Mouse (Mus musculus): Measurements from ENCODE around the gene Trak2. TPM values are rescaled to one million over a fixed set of nuclear protein-coding genes. Genes with fewer than 3 reads are reported as not detected.

Trak2 gene
- total RNA-seq (2018; cell fraction: chromatin; rRNA removed), result 10 to 100 TPM; 24.0 to 56.6 (median 35.5) TPM
- 10 to 100 TPM; 20.0 to 29.2 (median 24.8) TPM for total RNA-seq (2018; cell fraction: cytosol; rRNA removed)
- 10 to 100 TPM; 22.4 to 51.2 (median 32.6) TPM for total RNA-seq (2018; cell fraction: nucleus; rRNA removed)
- polyA plus RNA-seq (2018), result 15.8 to 20.6 TPM (median 16.0 TPM) in 3 replicates

GRCm38 (mm10) chr1:58973366-58974221 is at the start of gene Trak2, which contains the start of gene Stradb:
Trak2 (minus strand) TSS chr1:58973430.
Stradb (plus strand) TSS chr1:58973522.
- peaks cover 46% of the 10 kb centered on the region for H3K79me2 ChIP-seq (ENCODE audit: inconsistent target)
- no peaks in the 10 kb centered on the region for H3K36me3 ChIP-seq (ENCODE audit: inconsistent target)
- peak within 1 kb of the TSS; percentile 58 for H3K27ac ChIP-seq
- WGBS (ENCODE audit: missing documents), result under 1% methylated on average over 68 of the region's 69 CpGs
- peak within 1 kb of the TSS; percentile 96 for H3K4me3 ChIP-seq (ENCODE audit: inconsistent target)

DNA sequence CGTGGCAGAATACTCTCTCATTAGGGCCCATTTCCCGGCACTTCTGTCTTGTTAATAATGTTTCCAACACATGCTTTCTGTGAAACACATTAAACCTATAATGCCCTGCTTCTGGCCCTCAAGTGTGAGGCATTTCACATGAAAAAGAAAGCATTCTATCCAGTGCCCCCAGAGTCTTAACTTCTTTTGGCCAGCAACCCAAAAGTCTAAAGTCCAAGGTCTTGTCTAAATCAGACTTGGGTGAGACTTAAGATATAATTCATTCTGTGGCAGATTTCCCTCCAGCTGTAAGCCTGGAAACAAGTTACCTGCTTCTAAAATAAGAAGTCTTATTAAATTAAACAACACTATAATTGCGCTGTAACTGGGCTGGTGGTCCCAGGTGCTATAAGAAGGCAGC is 48.3 kb upstream of the Trak2 start:
- WGBS (ENCODE audit: missing documents), result 81% methylated on average over 3 of the region's 3 CpGs
- no peaks in the 10 kb centered on the region for H3K36me3 ChIP-seq (ENCODE audit: inconsistent target)
- H3K27ac ChIP-seq, result no peak overlapping the region
- H3K4me3 ChIP-seq (ENCODE audit: inconsistent target), result no peak overlapping the region
- no peaks in the 10 kb centered on the region for H3K79me2 ChIP-seq (ENCODE audit: inconsistent target)

GRCm38 (mm10) chr1:59009250-59009649 is 36.0 kb upstream of the Trak2 start:
- WGBS (ENCODE audit: missing documents), result 38% methylated on average over 4 of the region's 4 CpGs
- H3K36me3 ChIP-seq (ENCODE audit: inconsistent target), result no peaks in the 10 kb centered on the region
- no peak overlapping the region for H3K4me3 ChIP-seq (ENCODE audit: inconsistent target)
- H3K27ac ChIP-seq, result no peak overlapping the region
- H3K79me2 ChIP-seq (ENCODE audit: inconsistent target), result no peaks in the 10 kb centered on the region

- 33% methylated on average over 5 of the region's 5 CpGs for WGBS (ENCODE audit: missing documents)
Observed at GRCm38 (mm10) chr1:58995313-58995712, 22.1 kb upstream of the Trak2 start.

GRCm38 (mm10) chr1:58993723-58994122 is 20.5 kb upstream of the Trak2 start:
- no peaks in the 10 kb centered on the region for H3K79me2 ChIP-seq (ENCODE audit: inconsistent target)
- H3K27ac ChIP-seq, result no peak overlapping the region
- no peak overlapping the region for H3K4me3 ChIP-seq (ENCODE audit: inconsistent target)
- WGBS (ENCODE audit: missing documents), result 50% methylated on average over 1 of the region's 1 CpGs
- H3K36me3 ChIP-seq (ENCODE audit: inconsistent target), result peaks cover 13% of the 10 kb centered on the region; the same call in 1 of the 2 replicates

More at GRCm38 (mm10) chr1:58995313-58995712, 22.1 kb upstream of the Trak2 start:
- Histone ChIP-seq H3K27ac (no peak overlapping the region), H3K36me3 (ENCODE audit: inconsistent target) (peaks cover 13% of the 10 kb centered on the region; the same call in 1 of the 2 replicates), H3K4me3 (ENCODE audit: inconsistent target) (no peak overlapping the region), H3K79me2 (ENCODE audit: inconsistent target) (no peaks in the 10 kb centered on the region)

- Histone ChIP-seq H3K79me2 (ENCODE audit: inconsistent target) (no peaks in the 10 kb centered on the region), H3K36me3 (ENCODE audit: inconsistent target) (peaks cover 13% of the 10 kb centered on the region; the same call in 1 of the 2 replicates), H3K4me3 (ENCODE audit: inconsistent target) (no peak overlapping the region), H3K27ac (no peak overlapping the region)
- 94% methylated on average over 7 of the region's 7 CpGs for WGBS (ENCODE audit: missing documents)
Observed at GRCm38 (mm10) chr1:58993144-58993543, 19.9 kb upstream of the Trak2 start.

DNA sequence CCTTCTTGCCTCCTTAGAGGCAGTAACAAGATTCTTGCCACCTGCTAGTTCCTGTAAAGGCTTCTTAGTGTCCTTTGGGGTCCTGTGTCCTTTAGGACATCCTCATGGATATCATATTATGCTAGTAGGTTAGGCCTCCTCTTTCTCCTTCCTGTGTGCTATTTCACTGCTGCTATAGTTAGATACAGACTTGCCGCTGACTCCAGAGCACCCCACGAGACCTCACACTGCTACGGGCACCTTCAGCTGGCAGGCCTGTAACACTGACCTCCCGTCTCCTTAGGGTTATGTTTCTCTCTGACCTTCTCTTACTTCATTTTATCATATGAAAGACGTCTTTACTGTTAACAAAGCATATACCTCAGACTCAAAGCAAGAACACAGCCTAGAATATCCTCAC is 11.4 kb upstream of the Trak2 start:
- H3K4me3 ChIP-seq (ENCODE audit: inconsistent target), result no peak overlapping the region
- WGBS (ENCODE audit: missing documents), result 100% methylated on average over 5 of the region's 5 CpGs
- H3K27ac ChIP-seq, result no peak overlapping the region
- peaks cover 10% of the 10 kb centered on the region; the same call in 1 of the 2 replicates for H3K36me3 ChIP-seq (ENCODE audit: inconsistent target)
- H3K79me2 ChIP-seq (ENCODE audit: inconsistent target), result no peaks in the 10 kb centered on the region

DNA sequence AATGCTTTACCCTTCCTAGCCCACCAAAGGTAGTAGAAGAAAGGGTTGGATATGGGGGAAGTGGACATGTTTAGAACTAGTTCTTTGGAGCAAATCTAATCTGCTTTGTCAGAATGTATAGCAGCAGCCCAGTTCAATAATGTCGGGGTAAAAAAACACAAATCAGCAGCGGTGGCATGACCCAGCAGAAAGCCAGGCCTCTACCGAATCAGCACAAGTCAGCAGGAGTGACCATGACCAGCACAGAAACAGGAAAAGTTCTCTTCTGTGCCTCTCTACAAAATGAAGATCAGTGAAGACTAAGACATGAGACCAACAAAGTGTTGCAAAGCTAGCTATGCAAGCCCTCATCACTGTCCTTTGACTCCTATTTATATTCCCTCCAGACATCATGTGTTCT is 9.0 kb upstream of the Trak2 start:
- peak overlapping the region; percentile 7; the same call in 1 of the 2 replicates for H3K27ac ChIP-seq
- 86% methylated on average over 3 of the region's 3 CpGs for WGBS (ENCODE audit: missing documents)
- H3K36me3 ChIP-seq (ENCODE audit: inconsistent target), result peaks cover 10% of the 10 kb centered on the region; the same call in 1 of the 2 replicates
- H3K4me3 ChIP-seq (ENCODE audit: inconsistent target), result no peak overlapping the region
- H3K79me2 ChIP-seq (ENCODE audit: inconsistent target), result no peaks in the 10 kb centered on the region

DNA sequence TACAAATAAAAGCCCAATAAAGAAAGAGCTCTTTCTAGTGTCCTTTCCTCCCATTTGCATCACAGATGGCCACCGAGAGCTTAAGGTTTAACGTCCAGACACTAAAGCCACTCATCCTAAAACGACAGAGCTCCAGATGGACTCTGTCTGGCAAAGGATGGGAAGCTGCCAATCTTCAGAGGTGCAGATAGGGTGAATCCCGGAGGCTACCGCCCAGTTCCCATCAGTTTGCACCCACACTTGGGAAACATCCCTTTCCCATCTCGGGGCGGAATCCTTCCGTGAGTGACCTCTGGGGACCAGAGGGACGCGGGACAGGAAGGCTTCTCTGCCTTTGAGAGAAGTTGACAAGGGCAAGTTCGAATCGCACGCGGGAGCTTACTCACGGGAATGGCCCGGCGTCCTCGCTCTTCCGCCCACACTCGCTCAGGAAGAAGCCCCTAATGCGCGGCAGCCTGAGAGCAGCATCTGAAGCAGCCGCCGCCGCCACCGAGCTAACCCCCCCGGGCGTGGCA is 322 bp downstream of the Trak2 start:
- peaks cover 53% of the 10 kb centered on the region for H3K79me2 ChIP-seq (ENCODE audit: inconsistent target)
- whole genome bisulfite sequencing (ENCODE audit: missing documents), result 2% methylated on average over 28 of the region's 28 CpGs
- peak overlapping the region; percentile 96 for H3K4me3 ChIP-seq (ENCODE audit: inconsistent target)
- H3K27ac ChIP-seq, result peak overlapping the region; percentile 58
- H3K36me3 ChIP-seq (ENCODE audit: inconsistent target), result no peaks in the 10 kb centered on the region

DNA sequence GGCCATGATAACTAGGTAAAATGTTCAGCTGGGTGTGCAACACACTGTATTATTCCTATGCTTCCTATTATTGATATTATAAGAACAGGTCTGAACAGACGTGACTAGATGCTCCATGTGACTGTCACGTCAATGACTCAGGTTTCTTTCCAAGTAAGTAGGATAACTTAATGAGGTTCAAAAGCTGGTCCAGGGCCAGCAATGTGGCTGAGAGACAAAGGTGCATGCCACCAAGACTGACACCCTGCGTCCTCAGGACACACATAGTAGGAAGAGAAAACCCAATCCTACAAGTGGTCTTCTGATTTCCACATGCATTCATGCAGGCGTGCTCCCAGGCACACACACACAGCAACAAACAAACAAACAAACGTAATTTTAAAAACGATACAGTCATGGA is 2.1 kb downstream of the Trak2 start:
- Histone ChIP-seq H3K79me2 (ENCODE audit: inconsistent target) (peaks cover 71% of the 10 kb centered on the region), H3K27ac (no peak overlapping the region), H3K4me3 (ENCODE audit: inconsistent target) (no peak overlapping the region), H3K36me3 (ENCODE audit: inconsistent target) (no peaks in the 10 kb centered on the region)
- WGBS (ENCODE audit: missing documents), result 90% methylated on average over 6 of the region's 6 CpGs

GRCm38 (mm10) chr1:58970054-58970453 is 3.2 kb downstream of the Trak2 start:
- 88% methylated on average over 5 of the region's 5 CpGs for WGBS (ENCODE audit: missing documents)
- Histone ChIP-seq H3K27ac (no peak overlapping the region), H3K36me3 (ENCODE audit: inconsistent target) (no peaks in the 10 kb centered on the region), H3K4me3 (ENCODE audit: inconsistent target) (no peak overlapping the region), H3K79me2 (ENCODE audit: inconsistent target) (peaks cover 81% of the 10 kb centered on the region)

- H3K79me2 ChIP-seq (ENCODE audit: inconsistent target), result peaks cover 100% of the 10 kb centered on the region
- H3K27ac ChIP-seq, result no peak overlapping the region
- H3K36me3 ChIP-seq (ENCODE audit: inconsistent target), result no peaks in the 10 kb centered on the region
- no peak overlapping the region for H3K4me3 ChIP-seq (ENCODE audit: inconsistent target)
- 27% methylated on average over 4 of the region's 4 CpGs for WGBS (ENCODE audit: missing documents)
Observed at GRCm38 (mm10) chr1:58967534-58967933, 5.7 kb downstream of the Trak2 start.

- Histone ChIP-seq H3K4me3 (ENCODE audit: inconsistent target) (no peak overlapping the region), H3K79me2 (ENCODE audit: inconsistent target) (peaks cover 100% of the 10 kb centered on the region), H3K27ac (no peak overlapping the region), H3K36me3 (ENCODE audit: inconsistent target) (no peaks in the 10 kb centered on the region)
Observed at GRCm38 (mm10) chr1:58962865-58963264, 10.4 kb downstream of the Trak2 start.

- Histone ChIP-seq H3K79me2 (ENCODE audit: inconsistent target) (peaks cover 100% of the 10 kb centered on the region), H3K36me3 (ENCODE audit: inconsistent target) (no peaks in the 10 kb centered on the region), H3K27ac (no peak overlapping the region), H3K4me3 (ENCODE audit: inconsistent target) (no peak overlapping the region)
- WGBS (ENCODE audit: missing documents), result 91% methylated on average over 5 of the region's 5 CpGs
Observed at GRCm38 (mm10) chr1:58962418-58962817, 10.8 kb downstream of the Trak2 start.
